Mouse (Mus musculus) frontal cortex, postnatal 25 days (tissue): ENCODE data around the gene Gm17535.
A peak's percentile ranks its signal among the peaks of the same experiment; 100 is the strongest.
"Not testable (repeated sequence)": the region's sequence is repeated elsewhere in the genome, so short reads cannot be mapped to it uniquely, and the experiment has no call there.

Experiments used
- DNase-seq, 2 experiments: peaks; one replicate each; pipeline ENCODE4 v3.0.0; 2022; ENCODE audit warnings: low spot score in 2 of 2

The Gm17535 gene

DNA sequence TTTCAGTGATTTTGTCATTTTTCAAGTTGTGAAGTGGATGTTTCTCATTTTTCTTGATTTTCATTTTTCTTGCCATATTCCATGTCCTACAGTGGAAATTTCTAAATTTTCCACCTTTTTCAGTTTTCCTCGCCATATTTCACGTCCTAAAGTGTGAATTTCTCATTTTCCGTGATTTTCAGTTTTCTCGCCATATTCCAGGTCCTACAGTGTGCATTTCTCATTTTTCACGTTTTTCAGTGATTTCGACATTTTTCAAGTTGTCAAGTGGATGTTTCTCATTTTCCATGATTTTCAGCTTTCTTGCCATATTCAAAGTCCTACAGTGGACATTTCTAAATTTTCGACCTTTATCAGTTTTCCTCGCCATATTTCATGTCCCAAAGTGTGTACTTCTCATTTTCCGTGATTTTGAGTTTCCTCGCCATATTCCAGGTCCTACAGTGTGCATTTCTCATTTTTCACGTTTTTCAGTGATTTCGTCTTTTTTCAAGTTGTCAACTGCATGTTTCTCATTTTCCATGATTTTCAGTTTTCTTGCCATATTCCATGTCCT lies 9.4 kb upstream of the Gm17535 start, which contains the start of gene Gm10717:
TSS of gene Gm10717 (plus strand) at position 506 of the 556 bp plus-strand sequence.
- DNase-seq = peak; percentile 7 to 74

DNA sequence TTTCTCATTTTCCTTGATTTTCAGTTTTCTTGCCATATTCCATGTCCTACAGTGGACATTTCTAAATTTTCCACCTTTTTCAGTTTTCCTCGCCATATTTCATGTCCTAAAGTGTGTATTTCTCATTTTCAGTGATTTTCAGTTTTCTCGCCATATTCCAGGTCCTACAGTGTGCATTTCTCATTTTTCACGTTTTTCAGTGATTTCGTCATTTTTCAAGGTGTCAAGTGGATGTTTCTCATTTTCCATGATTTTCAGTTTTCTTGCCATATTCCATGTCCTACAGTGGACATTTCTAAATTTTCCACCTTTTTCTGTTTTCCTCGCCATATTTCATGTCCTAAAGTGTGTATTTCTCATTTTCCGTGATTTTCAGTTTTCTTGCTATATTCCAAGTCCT lies 8.7 kb upstream of the Gm17535 start:
- DNase-seq = peak; percentile 27 to 91

DNA sequence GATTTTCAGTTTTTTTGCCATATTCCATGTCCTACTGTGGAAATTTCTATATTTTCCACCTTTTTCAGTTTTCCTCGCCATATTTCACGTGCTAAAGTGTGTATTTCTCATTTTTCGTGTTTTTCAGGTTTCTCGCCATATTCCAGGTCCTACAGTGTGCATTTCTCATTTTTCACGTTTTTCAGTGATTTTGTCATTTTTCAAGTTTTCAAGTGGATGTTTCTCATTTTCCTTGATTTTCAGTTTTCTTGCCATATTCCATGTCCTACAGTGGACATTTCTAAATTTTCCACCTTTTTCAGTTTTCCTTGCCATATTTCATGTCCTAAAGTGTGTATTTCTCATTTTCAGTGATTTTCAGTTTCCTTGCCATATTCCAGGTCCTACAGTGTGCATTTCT lies 8.3 kb upstream of the Gm17535 start:
- DNase-seq = not testable (repeated sequence)

DNA sequence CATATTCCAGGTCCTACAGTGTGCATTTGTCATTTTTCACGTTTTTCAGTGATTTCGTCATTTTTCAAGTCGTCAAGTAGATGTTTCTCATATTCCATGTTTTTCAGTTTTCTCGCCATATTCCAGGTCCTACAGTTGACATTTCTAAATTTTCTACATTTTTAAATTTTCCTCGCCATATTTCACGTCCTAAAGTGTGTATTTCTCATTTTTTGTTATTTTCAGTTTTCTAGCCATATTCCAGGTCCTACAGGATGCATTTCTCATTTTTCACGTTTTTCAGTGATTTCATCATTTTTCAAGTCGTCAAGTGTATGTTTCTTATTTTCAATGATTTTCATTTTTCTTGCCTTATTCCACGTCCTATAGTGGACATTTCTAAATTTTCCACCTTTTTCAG lies 7.7 kb upstream of the Gm17535 start:
- DNase-seq = not testable (repeated sequence)

DNA sequence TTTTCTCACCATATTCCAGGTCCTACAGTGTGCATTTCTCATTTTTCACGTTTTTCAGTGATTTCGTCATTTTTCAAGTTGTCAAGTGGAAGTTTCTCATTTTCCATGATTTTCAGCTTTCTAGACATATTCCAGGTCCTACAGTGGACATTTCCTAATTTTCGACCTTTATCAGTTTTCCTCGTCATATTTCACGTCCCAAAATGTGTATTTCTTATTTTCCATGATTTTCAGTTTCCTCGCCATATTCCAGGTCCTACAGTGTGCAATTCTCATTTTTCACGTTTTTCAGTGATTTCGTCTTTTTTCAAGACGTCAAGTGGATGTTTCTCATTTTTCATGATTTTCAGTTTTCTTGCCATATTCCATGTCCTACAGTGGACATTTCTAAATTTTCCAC lies 7.2 kb upstream of the Gm17535 start:
- DNase-seq = not testable (repeated sequence)

DNA sequence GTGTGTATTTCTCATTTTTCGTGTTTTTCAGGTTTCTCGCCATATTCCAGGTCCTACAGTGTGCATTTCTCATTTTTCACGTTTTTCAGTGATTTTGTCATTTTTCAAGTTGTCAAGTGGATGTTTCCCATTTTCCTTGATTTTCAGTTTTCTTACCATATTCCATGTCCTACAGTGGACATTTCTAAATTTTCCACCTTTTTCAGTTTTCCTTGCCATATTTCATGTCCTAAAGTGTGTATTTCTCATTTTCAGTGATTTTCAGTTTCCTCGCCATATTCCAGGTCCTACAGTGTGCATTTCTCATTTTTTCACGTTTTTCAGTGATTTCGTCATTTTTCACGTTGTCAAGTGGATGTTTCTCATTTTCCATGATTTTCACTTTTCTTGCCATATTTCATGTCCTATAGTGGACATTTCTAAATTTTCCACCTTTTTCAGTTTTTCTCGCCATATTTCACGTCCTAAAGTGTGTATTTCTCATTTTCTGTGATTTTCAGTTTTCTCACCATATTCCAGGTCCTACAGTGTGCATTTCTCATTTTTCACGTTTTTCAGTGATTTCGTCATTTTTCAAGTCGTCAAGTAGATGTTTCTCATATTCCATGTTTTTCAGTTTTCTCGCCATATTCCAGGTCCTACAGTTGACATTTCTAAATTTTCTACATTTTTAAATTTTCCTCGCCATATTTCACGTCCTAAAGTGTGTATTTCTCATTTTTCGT lies 5.0 kb upstream of the Gm17535 start:
- peak; percentile 8 to 69 for DNase-seq

DNA sequence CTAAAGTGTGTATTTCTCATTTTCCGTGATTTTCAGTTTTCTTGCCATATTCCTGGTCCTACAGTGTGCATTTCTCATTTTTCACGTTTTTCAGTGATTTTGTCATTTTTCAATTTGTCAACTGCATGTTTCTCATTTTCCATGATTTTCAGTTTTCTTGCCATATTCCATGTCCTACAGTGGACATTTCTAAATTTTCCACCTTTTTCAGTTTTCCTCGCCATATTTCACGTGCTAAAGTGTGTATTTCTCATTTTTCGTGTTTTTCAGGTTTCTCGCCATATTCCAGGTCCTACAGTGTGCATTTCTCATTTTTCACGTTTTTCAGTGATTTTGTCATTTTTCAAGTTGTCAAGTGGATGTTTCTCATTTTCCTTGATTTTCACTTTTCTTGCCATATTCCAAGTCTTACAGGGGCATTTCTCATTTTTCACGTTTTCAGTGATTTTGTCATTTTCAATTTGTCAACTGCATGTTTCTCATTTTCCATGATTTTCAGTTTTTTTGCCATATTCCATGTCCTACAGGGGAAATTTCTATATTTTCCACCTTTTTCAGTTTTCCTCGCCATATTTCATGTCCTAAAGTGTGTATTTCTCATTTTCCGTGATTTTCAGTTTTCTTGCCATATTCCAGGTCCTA lies 3.6 kb upstream of the Gm17535 start:
- DNase-seq = not testable (repeated sequence)

DNA sequence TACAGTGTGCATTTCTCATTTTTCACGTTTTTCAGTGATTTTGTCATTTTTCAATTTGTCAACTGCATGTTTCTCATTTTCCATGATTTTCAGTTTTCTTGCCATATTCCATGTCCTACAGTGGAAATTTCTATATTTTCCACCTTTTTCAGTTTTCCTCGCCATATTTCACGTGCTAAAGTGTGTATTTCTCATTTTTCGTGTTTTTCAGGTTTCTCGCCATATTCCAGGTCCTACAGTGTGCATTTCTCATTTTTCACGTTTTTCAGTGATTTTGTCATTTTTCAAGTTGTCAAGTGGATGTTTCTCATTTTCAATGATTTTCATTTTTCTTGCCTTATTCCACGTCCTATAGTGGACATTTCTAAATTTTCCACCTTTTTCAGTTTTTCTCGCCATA lies 2.2 kb downstream of the Gm17535 start, which contains the start of gene Gm10715:
TSS of gene Gm10715 (plus strand) at position 301 of the 400 bp plus-strand sequence.
- not testable (repeated sequence) for DNase-seq

- not testable (repeated sequence) for DNase-seq
These were observed 3.8 kb downstream of the Gm17535 start for GRCm38 (mm10) chr9:3038161-3038560.
